Mouse (Mus musculus): ENCODE data around the gene Zfp853. TPM values are rescaled to one million over a fixed set of nuclear protein-coding genes. Genes with fewer than 3 reads are reported as not detected.

The Zfp853 gene
- polyA plus RNA-seq, 1 experiment from 2014 or later: not detected

- 39% methylated on average over 1 of the region's 1 CpGs for WGBS (ENCODE audit: insufficient replicate concordance)
Measured at GRCm38 (mm10) chr5:143265409-143265808, 28.0 kb downstream of the Zfp853 start.

GRCm38 (mm10) chr5:143264689-143265088 lies 28.7 kb downstream of the Zfp853 start:
- H3K36me3 ChIP-seq: 0 out of 2 replicates have a peak, but pooled peaks cover 6% of the 10 kb centered on the region
- ATAC-seq: no peak
- peaks cover 9% of the 10 kb centered on the region for H3K4me1 ChIP-seq
- no peak overlapping the region for H3K9ac ChIP-seq
- no peak overlapping the region for H3K4me3 ChIP-seq
- 80% methylated on average over 10 of the region's 10 CpGs for WGBS (ENCODE audit: insufficient replicate concordance)
- no peak overlapping the region for H3K4me2 ChIP-seq
- peaks cover 47% of the 10 kb centered on the region for H3K27me3 ChIP-seq (replicated peaks)
- H3K27ac ChIP-seq: no peak overlapping the region
- H3K9me3 ChIP-seq (replicated peaks): no peaks in the 10 kb centered on the region

More at GRCm38 (mm10) chr5:143265409-143265808, 28.0 kb downstream of the Zfp853 start:
- H3K4me3 ChIP-seq: no peak overlapping the region
- H3K9me3 ChIP-seq (replicated peaks): no peaks in the 10 kb centered on the region
- H3K36me3 ChIP-seq: 0 out of 2 replicates have a peak, but pooled peaks cover 6% of the 10 kb centered on the region
- peaks cover 16% of the 10 kb centered on the region for H3K4me1 ChIP-seq
- no peak overlapping the region for H3K4me2 ChIP-seq
- peaks cover 48% of the 10 kb centered on the region for H3K27me3 ChIP-seq (replicated peaks)
- ATAC-seq: no peak
- H3K9ac ChIP-seq: no peak overlapping the region
- no peak overlapping the region for H3K27ac ChIP-seq

GRCm38 (mm10) chr5:143261636-143262035 lies 31.8 kb downstream of the Zfp853 start:
- no peaks in the 10 kb centered on the region for H3K9me3 ChIP-seq (replicated peaks)
- ATAC-seq: no peak
- H3K27me3 ChIP-seq (replicated peaks): peaks cover 50% of the 10 kb centered on the region
- 75% methylated on average over 8 of the region's 8 CpGs for WGBS (ENCODE audit: insufficient replicate concordance)
- no peak overlapping the region for H3K9ac ChIP-seq
- no peak overlapping the region for H3K4me3 ChIP-seq
- 0 out of 2 replicates have a peak, but pooled peaks cover 6% of the 10 kb centered on the region for H3K36me3 ChIP-seq
- no peak overlapping the region for H3K27ac ChIP-seq
- H3K4me2 ChIP-seq: no peak overlapping the region
- H3K4me1 ChIP-seq: no peaks in the 10 kb centered on the region

- peaks cover 94% of the 10 kb centered on the region for H3K27me3 ChIP-seq (replicated peaks)
- no peak overlapping the region for H3K27ac ChIP-seq
- WGBS (ENCODE audit: insufficient replicate concordance): 55% methylated on average over 5 of the region's 5 CpGs
- no peaks in the 10 kb centered on the region for H3K36me3 ChIP-seq
- ATAC-seq: no peak
- peaks cover 19% of the 10 kb centered on the region for H3K4me1 ChIP-seq
- H3K4me3 ChIP-seq: no peak overlapping the region
- no peak overlapping the region for H3K4me2 ChIP-seq
- H3K9me3 ChIP-seq (replicated peaks): no peaks in the 10 kb centered on the region
- no peak overlapping the region for H3K9ac ChIP-seq
Measured at GRCm38 (mm10) chr5:143255802-143256201, 37.6 kb downstream of the Zfp853 start.

- H3K4me2 ChIP-seq: no peak overlapping the region
- peaks cover 97% of the 10 kb centered on the region for H3K27me3 ChIP-seq (replicated peaks)
- no peak for ATAC-seq
- no peak overlapping the region for H3K9ac ChIP-seq
- no peaks in the 10 kb centered on the region for H3K9me3 ChIP-seq (replicated peaks)
- H3K4me3 ChIP-seq: 0 out of 2 replicates have a peak overlapping the region, but pooled peaks have one; percentile 41
- 9% methylated on average over 24 of the region's 24 CpGs for WGBS (ENCODE audit: insufficient replicate concordance)
- H3K27ac ChIP-seq: no peak overlapping the region
- H3K36me3 ChIP-seq: no peaks in the 10 kb centered on the region
- H3K4me1 ChIP-seq: peaks cover 19% of the 10 kb centered on the region
Measured at GRCm38 (mm10) chr5:143255131-143255519, 38.3 kb downstream of the Zfp853 start.

- no peak overlapping the region for H3K27ac ChIP-seq
- no peaks in the 10 kb centered on the region for H3K9me3 ChIP-seq (replicated peaks)
- peak overlapping the region; percentile 41; the same call in 1 of the 2 replicates for H3K4me3 ChIP-seq
- peak overlapping the region; percentile 59; the same call in 1 of the 2 replicates for H3K4me2 ChIP-seq
- no peaks in the 10 kb centered on the region for H3K36me3 ChIP-seq
- 5% methylated on average over 65 of the region's 66 CpGs for WGBS (ENCODE audit: insufficient replicate concordance)
- no peak for ATAC-seq
- peaks cover 19% of the 10 kb centered on the region for H3K4me1 ChIP-seq
- peaks cover 96% of the 10 kb centered on the region for H3K27me3 ChIP-seq (replicated peaks)
- H3K9ac ChIP-seq: no peak overlapping the region
Measured at GRCm38 (mm10) chr5:143254487-143255130, 38.8 kb downstream of the Zfp853 start.

GRCm38 (mm10) chr5:143253881-143254486 lies 39.4 kb downstream of the Zfp853 start:
- Histone ChIP-seq H3K36me3 (no peaks in the 10 kb centered on the region), H3K9me3 (replicated peaks) (no peaks in the 10 kb centered on the region), H3K27me3 (replicated peaks) (peaks cover 90% of the 10 kb centered on the region), H3K4me2 (peak overlapping the region; percentile 59), H3K4me3 (peak overlapping the region; percentile 41), H3K27ac (no peak overlapping the region), H3K4me1 (peaks cover 19% of the 10 kb centered on the region), H3K9ac (0 out of 2 replicates have a peak overlapping the region, but pooled peaks have one; percentile 0)
- 6% methylated on average over 72 of the region's 81 CpGs for WGBS (ENCODE audit: insufficient replicate concordance)
- ATAC-seq: no peak

GRCm38 (mm10) chr5:143253186-143253880 lies 40.1 kb downstream of the Zfp853 start:
- peaks cover 19% of the 10 kb centered on the region for H3K4me1 ChIP-seq
- H3K9ac ChIP-seq: no peak overlapping the region
- H3K4me3 ChIP-seq: peak overlapping the region; percentile 41
- no peak overlapping the region for H3K27ac ChIP-seq
- H3K9me3 ChIP-seq (replicated peaks): no peaks in the 10 kb centered on the region
- H3K36me3 ChIP-seq: peaks cover 4% of the 10 kb centered on the region; the same call in 1 of the 2 replicates
- peak overlapping the region; percentile 59 for H3K4me2 ChIP-seq
- H3K27me3 ChIP-seq (replicated peaks): peaks cover 83% of the 10 kb centered on the region
- ATAC-seq: no peak
- WGBS (ENCODE audit: insufficient replicate concordance): 3% methylated on average over 103 of the region's 103 CpGs

GRCm38 (mm10) chr5:143252791-143253185 lies 40.6 kb downstream of the Zfp853 start:
- Histone ChIP-seq H3K27ac (no peak overlapping the region), H3K9ac (no peak overlapping the region), H3K36me3 (peaks cover 9% of the 10 kb centered on the region), H3K4me2 (no peak overlapping the region), H3K27me3 (replicated peaks) (peaks cover 78% of the 10 kb centered on the region), H3K9me3 (replicated peaks) (no peaks in the 10 kb centered on the region), H3K4me1 (peaks cover 19% of the 10 kb centered on the region), H3K4me3 (no peak overlapping the region)
- no peak for ATAC-seq
- WGBS (ENCODE audit: insufficient replicate concordance): 11% methylated on average over 18 of the region's 18 CpGs

GRCm38 (mm10) chr5:143252039-143252438 lies 41.4 kb downstream of the Zfp853 start:
- H3K4me1 ChIP-seq: peaks cover 19% of the 10 kb centered on the region
- no peaks in the 10 kb centered on the region for H3K9me3 ChIP-seq (replicated peaks)
- H3K36me3 ChIP-seq: peaks cover 17% of the 10 kb centered on the region
- ATAC-seq: no peak
- H3K27me3 ChIP-seq (replicated peaks): peaks cover 70% of the 10 kb centered on the region
- 34% methylated on average over 6 of the region's 6 CpGs for WGBS (ENCODE audit: insufficient replicate concordance)
- H3K9ac ChIP-seq: no peak overlapping the region
- H3K4me3 ChIP-seq: no peak overlapping the region
- no peak overlapping the region for H3K4me2 ChIP-seq
- no peak overlapping the region for H3K27ac ChIP-seq

GRCm38 (mm10) chr5:143244926-143245325 lies 48.5 kb downstream of the Zfp853 start:
- no peak overlapping the region for H3K4me2 ChIP-seq
- H3K4me1 ChIP-seq: no peaks in the 10 kb centered on the region
- H3K4me3 ChIP-seq: no peak overlapping the region
- H3K9me3 ChIP-seq (replicated peaks): 0 out of 2 replicates have a peak, but pooled peaks cover 6% of the 10 kb centered on the region
- no peak overlapping the region for H3K9ac ChIP-seq
- H3K36me3 ChIP-seq: peaks cover 88% of the 10 kb centered on the region
- 89% methylated on average over 26 of the region's 26 CpGs for WGBS (ENCODE audit: insufficient replicate concordance)
- H3K27ac ChIP-seq: no peak overlapping the region
- H3K27me3 ChIP-seq (replicated peaks): peaks cover 2% of the 10 kb centered on the region; the same call in 1 of the 2 replicates
- ATAC-seq: no peak

Measured in liver, embryonic 12.5 days (tissue).